Mouse (Mus musculus) C2C12 (cell line): ENCODE measurements at regions not wholly inside any gene's neighbourhood (a gene's known extent, or its start where the extent isn't known, plus 50 kb on each side); places are given as distances from the start of the nearest gene placed in this dataset.

Experiments used
- CEBPB ChIP-seq: IDR thresholded peaks from one replicate; pipeline ENCODE4 v1.6.1; 2011; ENCODE audit warnings: low read depth, mild to moderate bottlenecking, control low read depth, moderate library complexity
- CTCF ChIP-seq: IDR thresholded peaks from one replicate; pipeline ENCODE4 v1.5.1; 2011; ENCODE audit not compliant: control insufficient read depth, insufficient read depth, insufficient read length
- FOSL1 ChIP-seq: IDR thresholded peaks from one replicate; pipeline ENCODE4 v1.8.0; 2011; ENCODE audit warnings: mild to moderate bottlenecking, low read length; ENCODE audit not compliant: poor library complexity, insufficient read depth, severe bottlenecking
- MAX ChIP-seq: IDR thresholded peaks from one replicate; pipeline ENCODE4 v1.6.1; 2011; ENCODE audit warnings: mild to moderate bottlenecking, control low read depth
- MYOD1 ChIP-seq: IDR thresholded peaks from one replicate; pipeline ENCODE4 v1.6.1; 2011; ENCODE audit warnings: low read depth; ENCODE audit not compliant: control insufficient read depth, insufficient read length
- MYOG ChIP-seq: IDR thresholded peaks from one replicate; pipeline ENCODE4 v1.6.1; 2011; ENCODE audit not compliant: control insufficient read depth, insufficient read length; ENCODE audit errors: extremely low read depth
- USF1 ChIP-seq: IDR thresholded peaks from one replicate; pipeline ENCODE4 v1.6.1; 2011; ENCODE audit warnings: low read depth, mild to moderate bottlenecking, control low read depth, moderate library complexity

GRCm38 (mm10) chr16:12960885-12961284 is 148.6 kb upstream of the Ercc4 start:
- TF ChIP-seq MAX (no peak), CEBPB (no peak), CTCF (no peak), USF1 (no peak), MYOD1 (no peak), FOSL1 (no peak), MYOG (no peak)
